Mouse (Mus musculus) layer of hippocampus, adult 2 months (tissue): ENCODE measurements at regions not wholly inside any gene's neighbourhood (a gene's known extent, or its start where the extent isn't known, plus 50 kb on each side); places are given as distances from the start of the nearest gene placed in this dataset.
A peak's percentile ranks its signal among the peaks of the same experiment; 100 is the strongest.

Experiments used
- DNase-seq, 2 experiments: peaks; one replicate each; pipeline ENCODE4 v3.0.0; 2022; ENCODE audit warnings: low spot score in 2 of 2
- H3K27ac ChIP-seq: fragments of 200-600 bp; 2 replicates; pipeline ENCODE4 v1.8.1; 2022
- H3K4me3 ChIP-seq: fragments of 200-600 bp; 2 replicates; pipeline ENCODE4 v1.8.1; 2022; ENCODE audit warnings: mild to moderate bottlenecking
- CTCF ChIP-seq: fragments of 200-600 bp; conservative IDR thresholded peaks from 2 replicates; pipeline ENCODE4 v1.8.1; 2022; ENCODE audit warnings: antibody characterized with exemption, mild to moderate bottlenecking, moderate library complexity

DNA sequence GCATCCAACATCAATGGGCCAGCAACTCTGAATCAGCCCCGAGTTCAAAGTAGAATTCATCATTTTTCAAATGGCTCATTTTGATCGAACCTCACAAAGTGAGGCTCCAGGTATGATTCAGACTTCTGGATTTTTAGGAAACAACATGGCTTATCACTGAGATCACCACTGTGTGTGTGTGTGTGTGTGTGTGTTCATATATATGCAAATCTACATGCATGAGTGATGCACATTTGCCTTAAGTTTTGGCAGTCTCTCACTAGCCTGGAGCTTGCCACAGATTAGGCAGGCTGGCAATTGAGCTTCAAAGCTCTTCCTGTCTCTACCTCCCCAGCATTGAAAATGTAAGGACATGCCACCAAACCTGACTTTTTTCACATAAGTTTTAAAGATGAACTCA is 195.1 kb upstream of the Mindy3 start:
- H3K4me3 ChIP-seq: no peak overlapping the region
- no peak for DNase-seq
- H3K27ac ChIP-seq: no peak overlapping the region
- TF ChIP-seq CTCF: no peak

DNA sequence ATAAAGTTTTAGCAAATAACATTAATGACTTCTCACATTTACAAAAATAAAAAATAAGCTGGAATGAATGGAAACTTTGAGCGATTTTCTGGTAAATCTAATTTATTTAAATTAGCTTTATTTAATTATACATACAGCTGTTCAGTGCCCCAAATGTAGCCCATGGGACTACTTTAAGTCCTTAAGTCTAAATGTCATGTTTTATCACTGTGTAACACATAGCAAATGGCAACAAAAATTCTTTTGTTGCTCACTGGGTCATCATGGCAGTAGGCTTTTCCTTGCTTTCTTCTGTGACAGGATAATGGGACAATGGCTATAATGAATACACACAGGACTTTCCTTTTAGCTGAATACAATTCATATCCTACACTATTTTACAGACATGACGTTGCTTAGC is 194.6 kb upstream of the Mindy3 start:
- no peak overlapping the region for H3K4me3 ChIP-seq
- no peak for TF ChIP-seq CTCF
- H3K27ac ChIP-seq: no peak overlapping the region
- no peak for DNase-seq

DNA sequence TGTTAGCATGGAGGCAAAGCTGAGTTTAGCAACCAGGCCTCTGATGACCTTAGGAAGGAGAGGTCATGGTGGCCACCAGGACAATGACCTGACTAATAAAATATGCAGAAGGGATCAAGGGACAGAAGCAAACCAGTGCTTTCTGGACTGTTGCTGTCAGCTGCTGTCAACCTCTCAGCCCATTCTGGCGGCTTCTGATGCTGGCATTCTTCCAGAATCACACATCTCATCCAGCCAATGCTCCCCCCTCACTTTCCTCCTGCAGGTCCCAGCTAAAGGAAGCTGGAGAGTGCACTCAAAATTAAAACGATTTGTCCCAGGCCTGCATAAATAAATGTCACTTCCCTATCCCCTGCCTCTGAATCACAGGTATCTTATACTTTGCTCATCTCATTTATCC is 163.3 kb upstream of the Mindy3 start:
- no peak for TF ChIP-seq CTCF
- Histone ChIP-seq H3K4me3 (no peak overlapping the region), H3K27ac (no peak overlapping the region)
- DNase-seq: no peak

DNA sequence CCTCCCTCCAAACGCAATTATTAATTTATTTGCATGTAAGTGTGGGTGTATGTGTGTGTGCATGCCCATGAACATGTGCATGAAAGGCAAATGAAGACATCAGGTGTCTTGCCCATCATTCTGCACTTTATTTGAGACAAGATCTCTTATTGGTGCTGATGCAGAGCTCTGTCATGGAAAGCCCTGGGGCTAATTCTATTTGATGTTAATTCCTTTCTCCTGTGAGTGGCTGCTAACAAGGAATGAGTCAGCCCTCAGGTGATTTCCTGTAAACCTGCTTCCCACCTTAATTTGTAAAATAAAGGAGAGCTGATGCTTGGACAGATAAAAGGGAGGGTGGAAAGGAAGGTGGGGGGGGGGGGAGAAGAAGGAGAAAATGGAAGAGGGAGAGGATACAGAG is 138.5 kb upstream of the Mindy3 start:
- Histone ChIP-seq H3K4me3 (no peak overlapping the region), H3K27ac (no peak overlapping the region)
- TF ChIP-seq CTCF: no peak
- DNase-seq: no peak

DNA sequence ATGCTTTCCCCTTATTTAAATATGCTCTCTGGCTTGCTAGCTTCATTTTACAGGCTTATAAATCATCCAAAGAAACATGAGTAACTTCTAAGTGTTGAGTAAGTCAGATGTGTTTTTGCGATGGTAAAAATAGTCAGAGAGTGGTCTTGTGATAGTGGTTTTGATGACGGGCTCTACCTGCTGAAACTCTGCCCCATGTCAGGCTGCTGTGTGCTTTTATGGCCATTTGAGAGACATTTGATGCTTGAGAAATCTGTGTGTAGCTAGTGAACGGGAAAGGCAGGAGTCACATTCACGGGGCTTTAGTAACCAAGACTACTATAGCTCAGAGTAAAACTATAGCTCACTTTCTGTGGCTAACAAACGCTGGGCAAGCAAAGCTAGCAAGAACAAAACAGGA is 103.1 kb upstream of the Mindy3 start:
- no peak overlapping the region for H3K27ac ChIP-seq
- TF ChIP-seq CTCF: no peak
- no peak for DNase-seq
- no peak overlapping the region for H3K4me3 ChIP-seq

DNA sequence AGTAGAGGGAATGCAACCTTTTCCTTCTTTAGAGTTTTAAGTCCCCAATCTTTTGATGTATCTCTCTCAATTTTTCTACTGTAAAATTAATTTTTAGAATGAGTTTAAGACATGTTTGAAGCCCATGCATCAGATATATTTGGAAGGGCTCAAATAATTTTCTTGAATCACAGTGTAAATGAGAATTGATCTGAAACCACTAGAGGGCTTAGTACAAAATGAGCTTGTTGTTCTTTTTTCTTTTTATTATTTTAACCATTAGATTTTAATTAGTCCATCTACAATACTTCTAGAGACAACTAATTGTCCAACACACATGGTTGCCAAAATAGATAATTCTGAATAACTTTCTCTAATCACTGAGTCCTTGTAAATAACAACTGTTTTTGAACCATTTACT is 102.5 kb upstream of the Mindy3 start:
- Histone ChIP-seq H3K27ac (no peak overlapping the region), H3K4me3 (no peak overlapping the region)
- DNase-seq: no peak
- TF ChIP-seq CTCF: peak; percentile 64

DNA sequence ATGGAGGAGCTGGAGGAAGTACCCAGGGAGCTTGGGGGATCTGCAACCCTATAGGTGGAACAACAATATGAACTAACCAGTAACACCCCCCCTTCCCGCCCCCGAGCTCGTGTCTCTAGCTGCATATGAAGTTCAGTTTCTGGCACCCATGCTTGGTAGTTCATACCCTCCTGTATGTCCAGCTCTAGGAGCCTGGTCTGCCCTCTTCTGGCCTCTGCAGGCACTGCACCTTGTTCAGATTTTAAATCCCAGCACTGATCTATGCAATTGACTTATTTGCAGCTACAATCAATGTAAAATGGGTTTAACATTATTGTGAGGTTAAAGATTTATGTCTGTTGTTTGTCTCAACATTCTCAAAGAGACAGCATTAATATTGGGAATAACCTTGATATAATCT is 73.1 kb upstream of the Mindy3 start:
- TF ChIP-seq CTCF: peak; percentile 39
- no peak overlapping the region for H3K27ac ChIP-seq

DNA sequence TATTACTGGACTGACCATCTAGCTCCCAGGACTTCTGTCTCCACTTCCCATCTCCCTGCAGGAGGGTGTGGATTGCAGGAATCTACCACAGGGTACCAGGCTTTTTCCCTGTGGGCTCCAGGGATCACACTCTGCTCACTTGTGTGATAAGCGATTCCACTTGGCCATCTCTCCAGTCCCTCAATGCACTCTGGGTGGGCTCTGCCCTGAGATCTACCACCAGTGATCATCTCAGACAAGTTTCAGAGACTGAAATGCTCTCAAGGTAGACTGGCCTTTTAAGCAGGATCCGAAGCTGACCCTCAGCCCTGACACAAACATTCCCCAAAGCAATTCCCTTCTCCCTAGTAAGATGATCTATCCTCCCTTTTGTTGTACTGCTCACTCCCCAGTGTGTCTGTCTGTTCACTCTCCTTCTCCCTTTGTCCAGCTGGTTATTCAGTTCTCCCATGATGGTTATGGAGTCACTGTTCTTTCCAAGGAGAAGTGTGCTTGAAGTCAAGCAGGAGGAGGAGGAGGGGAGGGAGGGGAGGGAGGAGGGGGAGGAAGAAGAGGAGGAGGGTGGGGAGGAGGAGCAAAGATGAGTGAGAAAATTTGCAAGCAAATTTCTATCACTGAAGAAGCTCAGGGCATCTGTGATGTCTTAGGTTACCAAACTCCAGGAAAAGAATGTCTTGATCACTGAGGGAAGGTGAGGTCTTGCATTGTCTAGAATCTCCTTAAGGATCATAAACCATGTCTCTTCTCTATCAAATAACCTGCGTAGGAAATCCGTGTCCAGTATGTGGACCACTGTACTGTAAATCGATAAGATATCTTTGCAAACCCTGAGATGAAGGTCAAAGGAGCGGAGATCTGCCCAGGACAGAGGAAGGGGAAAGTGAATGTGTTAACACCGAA is 50.4 kb upstream of the Mindy3 start:
- Histone ChIP-seq H3K4me3 (no peak overlapping the region), H3K27ac (no peak overlapping the region)
- TF ChIP-seq CTCF: no peak
- no peak for DNase-seq

More for the DNA sequence above, 73.1 kb upstream of the Mindy3 start:
- no peak for DNase-seq
- no peak overlapping the region for H3K4me3 ChIP-seq
